Mouse (Mus musculus): ENCODE results near the gene Zkscan3. TPM values are rescaled to one million over a fixed set of nuclear protein-coding genes. Genes with fewer than 3 reads are reported as not detected.
A peak's percentile ranks its signal among the peaks of the same experiment; 100 is the strongest.

The Zkscan3 gene
- total RNA-seq, 2 experiments from 2014 or later = 28.5 to 31.4 TPM

GRCm38 (mm10) chr13:21401166-21401565, 1.4 kb downstream of the Zkscan3 start:
- DNase-seq = no peak

- DNase-seq = no peak
Observed at GRCm38 (mm10) chr13:21397486-21397885, 5.1 kb downstream of the Zkscan3 start.

- DNase-seq = peak; percentile 23 to 25
Observed at GRCm38 (mm10) chr13:21396048-21396447, 6.5 kb downstream of the Zkscan3 start.

GRCm38 (mm10) chr13:21395623-21396022, 6.9 kb downstream of the Zkscan3 start:
- no peak for DNase-seq

- no peak for DNase-seq
Observed at GRCm38 (mm10) chr13:21395211-21395610, 7.3 kb downstream of the Zkscan3 start.

GRCm38 (mm10) chr13:21377773-21378172, 24.8 kb downstream of the Zkscan3 start:
- no peak for DNase-seq

GRCm38 (mm10) chr13:21372700-21373099, 29.9 kb downstream of the Zkscan3 start:
- no peak for DNase-seq

- no peak for DNase-seq
Observed at GRCm38 (mm10) chr13:21366635-21367034, 35.9 kb downstream of the Zkscan3 start.

GRCm38 (mm10) chr13:21363719-21364118, 38.8 kb downstream of the Zkscan3 start:
- DNase-seq = no peak

GRCm38 (mm10) chr13:21362621-21363248, 39.8 kb downstream of the Zkscan3 start, which contains the start of gene Zscan12:
Zscan12 (plus strand) TSS chr13:21362820.
- DNase-seq = peak; percentile 92 to 96

GRCm38 (mm10) chr13:21350593-21350992, 52.0 kb downstream of the Zkscan3 start:
- no peak for DNase-seq

GRCm38 (mm10) chr13:21346610-21347009, 55.9 kb downstream of the Zkscan3 start, which contains the start of gene Olfr1367:
Olfr1367 (plus strand) TSS chr13:21346910.
- DNase-seq = no peak

Small RNA genes within 50 kb of the gene (microRNA-seq; reads per million reads assigned to microRNA genes)
- gene Mir1896 = 0 reads per million in 2 experiments
- 0 reads per million in 2 experiments for gene Mir6942

Other genes with a start within 250 kb of the Zkscan3 start
- 10 to 100 TPM; 20.5 to 21.4 TPM for gene Trim27, start 223.3 kb downstream of the Zkscan3 start, total RNA-seq (2021)
- not detected for gene Gpx5, start 110.0 kb downstream of the Zkscan3 start, total RNA-seq (2021)
- gene Gpx6, start 90.6 kb downstream of the Zkscan3 start, total RNA-seq (2021) = not detected
- not detected for gene Olfr1367, start 55.8 kb downstream of the Zkscan3 start, total RNA-seq (2021)
- gene Zscan12, start 39.9 kb downstream of the Zkscan3 start, total RNA-seq (2021) = 1 to 10 TPM; 5.5 to 5.9 TPM
- gene Pgbd1, start 38.3 kb upstream of the Zkscan3 start, total RNA-seq (2021) = under 1 TPM; 0.35 to 0.54 TPM
- gene Zscan26, start 51.0 kb upstream of the Zkscan3 start, total RNA-seq (2021) = 10 to 100 TPM; 22.2 to 25.9 TPM
- gene Nkapl, start 65.8 kb upstream of the Zkscan3 start, total RNA-seq (2021) = under 1 TPM; 0.44 to 0.52 TPM
- 1 to 10 TPM in 1 of 2 experiments, under 1 TPM in 1; 0.79 to 1.3 TPM for gene Zkscan4, start 76.2 kb upstream of the Zkscan3 start, total RNA-seq (2021)
- gene Gm10065, start 76.7 kb upstream of the Zkscan3 start, total RNA-seq (2021) = not detected
- gene AK157302, start 92.5 kb upstream of the Zkscan3 start, total RNA-seq (2021) = 10 to 100 TPM; 25.7 to 26.8 TPM
- gene Gm11273, start 98.7 kb upstream of the Zkscan3 start, total RNA-seq (2021) = 100 to 1,000 TPM; 222 to 251 TPM
- 10 to 100 TPM in 1 of 2 experiments, 1 to 10 TPM in 1; 9.9 to 10.7 TPM for gene Zkscan8, start 128.4 kb upstream of the Zkscan3 start, total RNA-seq (2021)
- gene Olfr1366, start 140.1 kb upstream of the Zkscan3 start, total RNA-seq (2021) = not detected
- gene Olfr1535, start 157.1 kb upstream of the Zkscan3 start, total RNA-seq (2021) = not detected
- gene Olfr1364, start 179.0 kb upstream of the Zkscan3 start, total RNA-seq (2021) = not detected
- not detected for gene Olfr1362, start 211.3 kb upstream of the Zkscan3 start, total RNA-seq (2021)
- not detected for gene Olfr11, start 239.8 kb upstream of the Zkscan3 start, total RNA-seq (2021)

All from heart, adult 18-20 months (tissue).